Mouse (Mus musculus) liver, adult (tissue): ENCODE results near the gene Bcor.

Source experiments
- GATA4 ChIP-seq: IDR thresholded peaks from 2 replicates; pipeline ENCODE4 v1.6.1; 2014; ENCODE audit warnings: mild to moderate bottlenecking, low read length; ENCODE audit not compliant: insufficient replicate concordance

Gene Bcor

GRCm38 (mm10) chrX:12088301-12089026, 71.7 kb downstream of the Bcor start:
- TF ChIP-seq GATA4 = no peak

DNA sequence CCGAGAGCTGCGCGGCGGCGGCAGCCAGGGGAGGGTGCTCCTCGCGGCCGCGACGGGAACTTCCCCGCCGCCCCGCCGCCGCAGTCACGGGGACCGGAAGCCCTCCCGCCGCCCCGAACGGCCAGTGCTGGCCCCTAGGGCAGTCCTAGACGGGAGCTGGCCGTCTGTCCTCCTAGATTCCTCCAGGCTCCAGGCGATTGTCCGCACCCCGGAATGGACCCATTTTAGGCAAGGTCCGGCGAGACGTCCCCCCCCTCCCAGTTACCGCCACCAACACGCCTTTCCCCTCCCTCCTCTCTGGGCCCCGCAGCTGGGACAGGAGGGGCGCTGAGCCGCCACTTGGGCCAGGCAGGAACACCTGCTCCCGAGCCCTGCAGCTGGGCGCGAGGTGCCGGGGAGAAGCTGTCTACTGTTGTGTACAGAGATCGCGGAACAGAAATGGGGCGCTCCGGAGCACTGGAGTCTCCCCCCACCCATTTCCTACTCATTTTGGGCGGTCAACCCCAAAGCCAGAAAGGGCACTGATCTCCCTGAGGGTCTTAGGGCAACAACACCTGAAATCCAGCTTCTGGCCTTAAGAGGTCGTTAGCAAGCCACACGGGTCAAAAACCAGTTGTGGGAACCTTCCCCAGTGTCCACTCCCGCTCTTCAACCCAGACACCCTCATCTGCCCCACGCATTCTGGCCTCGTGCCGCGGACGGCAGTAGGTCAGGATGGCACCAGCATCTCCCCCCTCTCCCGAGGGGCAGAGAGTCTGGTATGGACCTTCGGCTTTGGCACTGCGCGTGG, 72.4 kb downstream of the Bcor start:
- TF ChIP-seq GATA4 = no peak

DNA sequence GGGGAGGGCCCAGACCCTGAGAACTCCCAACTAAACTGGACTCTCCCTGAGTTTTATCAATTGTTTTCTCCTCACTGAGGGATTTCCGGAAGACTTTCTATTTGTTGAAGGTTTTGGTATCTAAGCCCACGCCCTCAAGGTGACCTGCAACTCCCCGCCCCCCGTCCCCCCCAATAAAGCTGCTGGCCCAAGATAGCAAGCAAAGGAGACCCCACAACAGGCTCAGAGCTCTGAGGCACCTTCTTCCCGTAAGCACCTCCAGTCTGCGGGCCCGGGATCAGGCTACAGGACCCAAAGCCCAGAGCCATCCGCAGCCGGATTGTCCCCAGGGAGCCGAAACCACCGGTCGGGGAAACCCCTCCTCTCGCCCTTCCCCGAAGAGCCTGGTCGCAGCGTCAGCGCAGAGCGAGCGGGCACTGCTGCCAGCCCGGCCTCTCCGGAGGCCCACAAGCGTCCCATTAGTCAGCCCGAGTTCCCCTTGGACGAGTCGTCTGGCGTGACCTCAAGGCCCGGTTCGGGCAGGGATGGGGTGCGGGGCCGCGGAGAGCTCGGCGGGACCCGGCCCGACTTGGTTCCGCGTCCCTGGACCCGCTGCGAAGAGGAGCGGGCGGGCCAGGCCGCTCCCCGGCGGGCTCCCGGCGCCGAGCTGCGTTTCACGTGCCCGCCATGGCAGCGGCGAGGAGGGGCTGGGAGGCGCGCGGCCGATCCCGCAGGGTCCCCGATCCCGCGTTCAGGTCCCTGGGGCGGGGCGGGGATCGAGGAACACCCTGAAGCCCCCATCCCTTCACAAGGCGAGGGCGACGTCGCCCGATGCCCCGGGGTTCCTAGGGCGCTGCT, 73.3 kb downstream of the Bcor start:
- TF ChIP-seq GATA4 = no peak

DNA sequence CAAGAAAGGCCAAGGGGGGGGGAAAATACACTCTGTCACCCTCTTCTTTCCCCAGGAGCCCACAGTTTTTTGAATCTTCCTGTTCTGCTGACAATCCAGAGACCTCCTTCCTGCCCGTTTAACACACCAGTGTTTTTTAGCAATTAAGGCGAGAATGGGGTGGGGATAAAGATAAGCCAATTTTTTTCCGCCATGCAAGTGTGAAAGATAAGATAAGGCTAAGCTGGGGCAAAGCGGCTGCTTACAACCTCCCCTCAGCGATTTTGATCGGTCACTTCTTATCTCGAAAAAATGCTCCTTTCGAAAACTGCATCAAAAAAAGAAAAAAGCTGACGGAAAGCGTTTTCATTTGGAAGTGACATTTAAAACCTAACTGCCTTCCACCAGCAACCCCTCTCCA, 74.2 kb downstream of the Bcor start:
- no peak for TF ChIP-seq GATA4

GRCm38 (mm10) chrX:12085290-12085689, 74.9 kb downstream of the Bcor start:
- TF ChIP-seq GATA4 = no peak

DNA sequence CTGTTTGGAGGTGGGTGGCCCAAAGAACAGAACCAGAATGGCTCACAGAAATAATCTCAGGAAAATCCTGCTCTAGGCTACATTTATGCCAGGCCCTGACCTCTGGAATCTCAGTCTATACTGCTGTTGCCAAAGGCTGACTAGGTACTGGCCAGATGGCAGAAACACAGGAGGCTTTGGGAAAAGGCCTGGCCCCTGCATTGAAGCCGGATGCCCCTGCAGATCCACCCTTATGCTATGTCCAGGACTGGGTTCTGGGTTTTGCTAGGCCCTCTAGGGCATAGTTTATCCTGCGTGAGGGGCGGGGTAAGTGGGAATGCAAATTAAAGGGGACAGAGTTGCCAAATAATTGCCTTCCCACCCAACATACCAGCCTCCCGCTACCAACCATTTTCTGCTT, 75.5 kb downstream of the Bcor start:
- no peak for TF ChIP-seq GATA4

- TF ChIP-seq GATA4 = no peak
Observed at GRCm38 (mm10) chrX:12083631-12084030, 76.5 kb downstream of the Bcor start.

GRCm38 (mm10) chrX:12082736-12083135, 77.4 kb downstream of the Bcor start:
- TF ChIP-seq GATA4 = no peak

- TF ChIP-seq GATA4 = no peak
Observed at GRCm38 (mm10) chrX:12082184-12082583, 78.0 kb downstream of the Bcor start.

- no peak for TF ChIP-seq GATA4
Observed at GRCm38 (mm10) chrX:12081741-12082155, 78.4 kb downstream of the Bcor start.

GRCm38 (mm10) chrX:12080904-12081740, 79.0 kb downstream of the Bcor start:
- no peak for TF ChIP-seq GATA4

GRCm38 (mm10) chrX:12080095-12080903, 79.9 kb downstream of the Bcor start:
- no peak for TF ChIP-seq GATA4

- TF ChIP-seq GATA4 = no peak
Observed at GRCm38 (mm10) chrX:12079309-12080094, 80.7 kb downstream of the Bcor start.
